Mouse (Mus musculus) embryonic fibroblast, embryonic 13.5 days (primary cell): ENCODE data around the gene Crispld2. TPM values are rescaled to one million over a fixed set of nuclear protein-coding genes. Genes with fewer than 3 reads are reported as not detected.

Source experiments
- H3K27ac ChIP-seq: 2 replicates; pipeline ENCODE4 v1.5.1; 2012; ENCODE audit warnings: low read length, control low read depth, inconsistent platforms; ENCODE audit not compliant: insufficient read depth
- H3K4me1 ChIP-seq: 2 replicates; pipeline ENCODE4 v1.6.1; 2011; ENCODE audit warnings: low read length; ENCODE audit not compliant: control insufficient read depth, insufficient read depth
- H3K4me3 ChIP-seq: 2 replicates; pipeline ENCODE4 v1.5.1; 2011; ENCODE audit warnings: mild to moderate bottlenecking, control low read depth, low read length; ENCODE audit not compliant: insufficient read depth
- CTCF ChIP-seq: IDR thresholded peaks from 2 replicates; pipeline ENCODE4 v1.5.1; 2011; ENCODE audit warnings: mild to moderate bottlenecking, control low read depth, low read length, moderate library complexity, borderline replicate concordance; ENCODE audit not compliant: insufficient read depth
- POLR2A ChIP-seq: IDR thresholded peaks from 2 replicates; pipeline ENCODE4 v1.6.1; 2011; ENCODE audit warnings: low read depth, mild to moderate bottlenecking, control low read depth, low read length, moderate library complexity
- polyA plus RNA-seq: library from polyadenylated mRNA; stranded (reverse); fragments of >200 nt; gene quantifications from 2 replicates; pipeline ENCODE4 v1.2.4, GENCODE M21; 2011; ENCODE audit warnings: low read depth; ENCODE audit not compliant: missing spikeins, insufficient read length

Crispld2 gene
- 40.9 and 41.4 TPM in 2 replicates for polyA plus RNA-seq

DNA sequence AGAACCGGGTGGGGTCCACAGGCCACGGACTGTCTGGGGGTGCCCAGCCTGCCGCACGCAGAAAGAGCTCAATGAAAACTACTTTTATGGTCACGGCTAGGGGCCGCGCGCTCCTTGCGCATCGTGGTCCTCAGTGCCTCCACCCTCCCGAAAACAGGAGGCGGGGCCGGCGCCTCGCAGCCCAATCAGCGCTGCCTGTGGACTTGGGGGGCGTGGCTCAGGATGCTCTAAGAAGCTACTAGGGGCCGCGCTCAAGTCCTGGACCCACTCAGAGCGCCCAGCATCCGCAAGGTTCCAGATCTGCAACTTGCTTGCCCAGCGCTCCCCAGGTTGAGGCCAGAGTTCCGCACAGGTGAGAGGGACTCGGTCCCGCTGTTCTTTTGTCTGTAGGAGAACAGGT is at the start of gene Crispld2:
Gene Crispld2, plus strand, starts transcription at position 190 of the 400 bp plus-strand sequence.
- Histone ChIP-seq H3K27ac (no peak within 1 kb of the TSS), H3K4me3 (peak within 1 kb of the TSS; percentile 38), H3K4me1 (peaks cover 8% of the 10 kb centered on the region; the same call in 1 of the 2 replicates)
- peak; percentile 35; the same call in 1 of the 2 replicates for TF ChIP-seq CTCF
- TF ChIP-seq POLR2A = peak; percentile 90

DNA sequence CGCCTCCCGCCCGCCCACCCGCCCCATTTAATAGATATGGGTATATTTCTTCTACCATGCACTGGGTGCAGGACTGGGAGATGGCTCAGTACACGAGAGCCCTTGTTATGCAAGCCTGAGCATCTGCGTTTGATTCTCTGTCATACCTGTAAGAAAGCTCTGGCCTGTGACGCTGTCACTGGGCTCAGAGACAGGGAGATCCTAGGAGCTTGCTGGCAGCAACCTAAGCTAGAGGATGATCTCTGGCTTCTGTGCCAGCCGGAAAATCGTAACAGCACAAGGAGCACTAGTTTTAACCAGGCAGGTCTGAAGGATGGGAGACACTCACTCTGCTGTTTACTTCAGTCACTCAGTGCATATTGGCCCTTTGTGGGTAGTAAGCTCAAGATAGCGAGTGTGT is 48.6 kb upstream of the Crispld2 start:
- H3K4me3 ChIP-seq = no peak overlapping the region
- H3K27ac ChIP-seq = no peak overlapping the region
- H3K4me1 ChIP-seq = no peaks in the 10 kb centered on the region
- no peak for TF ChIP-seq POLR2A
- TF ChIP-seq CTCF = no peak

DNA sequence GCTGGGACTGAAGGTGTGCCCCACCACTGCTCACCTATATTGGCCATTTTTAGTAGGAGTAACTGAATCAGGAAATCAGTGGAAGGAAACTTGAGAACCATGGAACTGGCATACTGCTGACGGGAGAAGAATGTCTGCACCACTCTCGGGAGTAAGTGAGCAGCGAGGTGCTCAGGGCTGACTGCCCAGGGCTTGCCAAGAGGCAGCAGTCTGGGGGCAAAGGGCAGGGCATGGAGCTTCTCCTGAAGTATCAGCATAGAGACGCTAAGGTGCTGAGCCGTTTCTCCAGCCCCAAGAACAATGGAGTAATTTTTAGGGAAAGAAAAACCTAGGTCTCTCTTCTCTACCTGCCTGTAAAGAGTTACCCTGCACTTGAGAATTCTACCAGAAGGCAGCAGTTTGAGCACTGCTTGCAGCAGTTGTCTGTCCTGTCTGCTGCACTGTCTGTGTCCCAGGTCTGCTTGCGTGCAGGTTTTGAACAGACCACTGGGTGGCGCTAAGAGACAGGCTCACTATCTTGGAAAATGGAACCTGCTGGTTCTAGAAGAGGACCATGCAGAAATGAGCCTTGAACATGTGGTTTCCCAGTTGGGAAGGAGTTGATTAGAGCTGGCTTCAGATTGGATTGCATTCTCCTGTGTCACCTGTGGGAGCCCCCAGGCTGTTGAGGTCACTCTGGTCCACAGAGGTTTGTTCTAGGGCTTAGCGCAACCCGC is 48.0 kb upstream of the Crispld2 start:
- no peak overlapping the region for H3K27ac ChIP-seq
- peak; percentile 85 for TF ChIP-seq CTCF
- TF ChIP-seq POLR2A = no peak
- H3K4me3 ChIP-seq = no peak overlapping the region
- no peaks in the 10 kb centered on the region for H3K4me1 ChIP-seq

DNA sequence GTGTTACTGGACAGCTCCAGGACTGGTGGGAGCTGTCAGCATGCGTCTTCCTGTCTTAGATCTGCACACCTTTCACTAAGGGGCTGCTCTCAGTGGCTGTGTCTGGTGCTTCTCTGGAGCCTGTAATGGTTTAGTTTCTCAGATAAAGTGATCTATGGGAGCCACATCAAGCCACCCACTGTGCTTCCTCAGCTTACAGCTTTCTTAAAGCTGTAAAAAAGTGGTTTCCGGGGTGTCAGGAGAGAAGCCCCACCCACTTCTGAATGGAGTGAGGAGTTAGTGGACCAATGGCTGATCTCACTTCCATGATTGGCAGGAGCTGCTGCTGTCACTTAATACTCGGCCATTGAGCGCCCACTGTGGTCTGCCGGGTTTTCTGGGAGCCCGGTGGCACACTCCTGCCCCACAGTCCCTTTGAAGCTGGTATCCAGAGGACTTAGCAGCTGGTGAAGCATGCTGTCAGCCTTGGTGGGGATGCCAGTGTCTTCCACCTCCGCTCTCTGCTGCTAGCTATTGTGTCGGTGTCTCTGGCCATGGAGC is 45.8 kb upstream of the Crispld2 start:
- Histone ChIP-seq H3K4me1 (no peaks in the 10 kb centered on the region), H3K27ac (no peak overlapping the region), H3K4me3 (no peak overlapping the region)
- TF ChIP-seq POLR2A = no peak
- TF ChIP-seq CTCF = no peak

DNA sequence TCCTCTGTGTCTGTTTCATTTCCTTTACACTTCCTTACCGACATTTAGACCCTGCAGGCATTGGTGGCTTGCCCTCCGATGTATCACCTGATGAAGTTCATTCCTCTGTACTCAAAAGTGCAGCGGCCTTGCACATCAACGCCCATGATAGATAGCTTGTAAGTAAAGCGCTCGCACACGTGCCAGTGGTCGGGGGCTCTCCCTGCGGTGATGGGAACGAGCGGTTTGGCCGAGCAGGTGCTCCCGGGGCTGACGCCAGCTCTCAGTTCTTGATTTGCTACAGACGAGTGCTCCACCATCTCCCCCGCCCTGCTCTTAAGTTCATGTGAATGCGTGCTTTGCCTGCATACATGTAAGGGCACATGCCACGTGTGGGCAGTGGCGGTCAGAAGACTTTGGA is 44.6 kb upstream of the Crispld2 start:
- H3K4me3 ChIP-seq = no peak overlapping the region
- TF ChIP-seq POLR2A (no peak), CTCF (no peak)
- H3K27ac ChIP-seq = no peak overlapping the region

DNA sequence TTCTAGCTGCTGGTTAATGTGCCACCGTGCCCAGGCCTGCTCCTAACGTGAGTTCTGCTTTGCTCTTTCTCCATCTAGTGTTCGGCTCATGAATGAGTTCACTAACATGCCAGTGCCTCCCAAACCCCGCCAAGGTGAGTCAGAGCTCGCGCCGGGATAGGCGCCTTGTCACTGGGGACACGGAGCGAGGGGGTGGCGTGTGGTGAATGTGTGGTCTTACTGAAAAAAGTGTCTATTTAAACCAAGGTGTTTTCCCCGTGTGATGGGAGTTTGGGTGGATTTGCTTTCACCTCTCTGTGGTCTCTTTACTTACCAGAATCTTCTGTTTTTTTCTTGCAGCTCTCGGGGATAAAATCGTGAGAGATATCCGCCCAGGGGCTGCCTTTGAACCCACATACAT is 43.9 kb upstream of the Crispld2 start:
- Histone ChIP-seq H3K27ac (no peak overlapping the region), H3K4me1 (no peaks in the 10 kb centered on the region), H3K4me3 (no peak overlapping the region)
- TF ChIP-seq CTCF (no peak), POLR2A (no peak)

More for the DNA sequence above, 44.6 kb upstream of the Crispld2 start:
- no peaks in the 10 kb centered on the region for H3K4me1 ChIP-seq

DNA sequence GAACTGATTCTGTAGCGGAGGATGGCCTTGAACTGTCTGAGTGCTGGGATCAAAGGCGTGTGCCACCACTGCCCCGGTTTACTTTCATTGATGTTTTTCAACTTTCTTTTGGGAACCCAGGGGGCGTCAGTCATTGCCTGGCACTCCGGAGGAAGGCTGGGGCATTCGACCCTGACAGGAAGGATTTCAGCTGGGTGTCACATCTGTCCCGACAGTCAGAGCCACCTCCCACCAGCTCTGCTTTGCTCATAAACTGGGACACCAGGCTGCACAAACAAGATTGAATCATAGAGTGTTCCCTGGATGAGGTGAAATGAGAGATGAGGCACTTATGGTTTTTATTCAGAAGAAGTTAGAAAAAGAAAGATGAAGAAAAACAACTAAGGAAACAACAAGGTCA is 40.0 kb upstream of the Crispld2 start:
- Histone ChIP-seq H3K27ac (no peak overlapping the region), H3K4me1 (no peaks in the 10 kb centered on the region), H3K4me3 (no peak overlapping the region)
- TF ChIP-seq CTCF = no peak
- TF ChIP-seq POLR2A = no peak

DNA sequence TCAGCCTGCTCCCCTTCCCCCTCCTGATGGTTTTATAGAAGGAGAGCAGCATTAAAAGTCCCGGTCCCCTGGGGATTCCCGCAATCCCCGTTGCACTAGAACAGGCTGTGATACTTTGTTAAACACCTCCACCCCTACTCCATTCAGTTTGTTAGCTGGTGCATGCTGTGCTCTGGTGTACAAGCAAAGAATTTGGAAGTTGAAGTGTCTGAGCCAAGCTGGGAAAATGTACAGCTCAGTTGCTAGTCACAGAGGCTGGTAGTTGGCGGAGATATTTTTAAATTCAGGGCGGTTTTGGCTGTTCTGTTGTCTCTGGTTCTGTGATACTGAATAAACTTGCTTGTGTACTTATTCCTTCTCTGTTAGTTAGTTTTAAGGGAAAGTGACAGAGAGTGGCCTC is 39.5 kb upstream of the Crispld2 start:
- TF ChIP-seq CTCF = no peak
- no peak for TF ChIP-seq POLR2A
- no peaks in the 10 kb centered on the region for H3K4me1 ChIP-seq
- H3K27ac ChIP-seq = no peak overlapping the region
- H3K4me3 ChIP-seq = no peak overlapping the region

DNA sequence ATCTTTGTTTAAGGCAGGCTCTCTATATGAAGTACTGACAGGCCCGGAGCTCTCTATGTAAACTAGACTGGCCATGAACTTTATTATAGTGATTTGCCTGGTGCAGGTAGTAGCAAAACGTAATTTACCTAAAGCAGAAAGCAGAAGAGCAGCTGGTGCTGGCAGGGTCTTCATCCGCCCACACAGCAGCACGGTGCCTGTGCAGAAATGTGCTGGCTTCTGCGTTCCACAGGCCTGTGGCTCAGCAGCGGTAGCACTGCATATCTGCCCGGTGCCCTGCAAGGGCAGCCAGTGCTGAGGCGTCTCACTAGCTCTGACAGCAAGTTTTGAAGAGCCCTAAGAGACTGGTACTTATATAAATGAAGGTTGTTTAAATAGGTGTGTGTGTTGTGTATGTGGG is 36.9 kb upstream of the Crispld2 start:
- Histone ChIP-seq H3K4me1 (no peaks in the 10 kb centered on the region), H3K4me3 (no peak overlapping the region), H3K27ac (no peak overlapping the region)
- no peak for TF ChIP-seq CTCF
- TF ChIP-seq POLR2A = no peak

DNA sequence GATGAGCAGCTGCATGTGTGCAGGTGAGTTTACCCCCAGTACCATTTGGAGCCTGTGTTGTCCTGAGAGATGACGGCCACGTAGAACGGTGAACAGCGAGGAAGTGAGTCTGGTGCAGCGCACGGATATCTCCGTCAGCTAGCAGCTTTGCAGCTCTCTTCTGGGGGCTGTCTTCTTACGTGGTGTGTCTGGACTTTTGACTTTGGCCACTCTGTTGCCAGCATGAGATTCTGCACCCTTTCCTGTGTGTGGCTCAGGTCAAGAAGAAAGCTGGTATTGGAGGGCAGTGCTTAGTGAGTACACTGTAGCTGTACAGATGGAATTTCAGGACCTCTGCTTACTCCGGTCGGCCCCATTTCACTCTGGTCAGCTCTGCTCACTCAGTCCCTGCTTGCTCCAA is 34.2 kb upstream of the Crispld2 start:
- TF ChIP-seq CTCF = no peak
- TF ChIP-seq POLR2A = no peak
- H3K4me3 ChIP-seq = no peak overlapping the region
- no peak overlapping the region for H3K27ac ChIP-seq
- H3K4me1 ChIP-seq = no peaks in the 10 kb centered on the region
